Mouse (Mus musculus): Measurements from ENCODE around the gene Gripap1. TPM values are rescaled to one million over a fixed set of nuclear protein-coding genes. Genes with fewer than 3 reads are reported as not detected.
A peak's percentile ranks its signal among the peaks of the same experiment; 100 is the strongest.

Gene Gripap1
- polyA plus RNA-seq, 1 experiment from 2014 or later, result 40.3 TPM

DNA sequence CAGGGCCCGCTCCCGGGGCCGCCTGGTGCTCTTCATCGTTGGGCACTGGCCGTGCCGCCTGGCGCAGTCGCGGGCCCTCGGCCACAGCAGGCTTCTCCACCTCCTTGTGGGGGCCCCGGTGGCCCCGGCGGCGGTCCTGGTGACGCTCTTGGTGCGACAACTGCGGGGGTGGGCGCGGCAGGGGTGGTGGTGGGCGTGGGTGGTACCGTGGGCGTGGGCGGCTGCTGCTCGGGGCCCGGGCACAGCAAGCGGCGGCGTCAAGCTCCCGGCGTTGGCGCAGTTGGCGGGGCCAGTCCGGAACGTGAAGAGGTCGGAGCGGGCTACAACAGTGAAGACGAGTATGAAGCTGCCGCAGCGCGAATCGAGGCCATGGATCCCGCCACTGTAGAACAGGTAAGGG lies 52.8 kb downstream of the Gripap1 start:
- Histone ChIP-seq H3K36me3 (no peaks in the 10 kb centered on the region), H3K9me3 (no peaks in the 10 kb centered on the region), H3K9ac (peak overlapping the region; percentile 67), H3K4me1 (no peaks in the 10 kb centered on the region), H3K27me3 (no peaks in the 10 kb centered on the region), H3K27ac (peak overlapping the region; percentile 91), H3K4me3 (peak overlapping the region; percentile 68), H3K4me2 (peak overlapping the region; percentile 56)
- WGBS, result 27% methylated on average over 42 of the region's 42 CpGs
- no peak for ATAC-seq (ENCODE audit: insufficient number of reproducible peaks, low FRiP score, low TSS enrichment, low read depth)

GRCm38 (mm10) chrX:7847845-7848244 lies 58.3 kb downstream of the Gripap1 start:
- Histone ChIP-seq H3K4me2 (no peak overlapping the region), H3K27ac (no peak overlapping the region), H3K9ac (no peak overlapping the region), H3K4me1 (no peaks in the 10 kb centered on the region), H3K36me3 (0 out of 2 replicates have a peak, but pooled peaks cover 3% of the 10 kb centered on the region), H3K27me3 (no peaks in the 10 kb centered on the region), H3K4me3 (no peak overlapping the region), H3K9me3 (no peaks in the 10 kb centered on the region)
- WGBS, result 62% methylated on average over 2 of the region's 2 CpGs
- ATAC-seq (ENCODE audit: insufficient number of reproducible peaks, low FRiP score, low TSS enrichment, low read depth), result no peak

DNA sequence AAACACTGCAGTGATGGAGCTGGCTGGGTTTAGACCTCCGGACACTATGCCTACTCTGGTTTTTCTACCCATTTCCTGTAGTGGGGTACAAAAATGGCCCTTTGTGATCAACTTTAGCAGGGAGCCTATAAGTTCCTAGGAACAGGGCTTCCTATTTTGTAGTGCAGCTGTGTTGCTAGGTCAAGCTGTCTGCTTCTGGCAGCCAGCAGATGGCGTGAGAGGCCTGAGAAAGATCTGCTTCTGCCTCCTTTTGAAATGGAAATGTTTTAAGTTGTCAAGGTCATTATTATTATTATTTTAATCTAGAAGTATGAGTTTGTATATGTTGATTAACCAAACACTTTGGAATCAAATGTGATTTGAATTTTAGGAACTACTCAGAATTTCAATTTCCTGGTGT lies 65.0 kb downstream of the Gripap1 start:
- Histone ChIP-seq H3K4me1 (no peaks in the 10 kb centered on the region), H3K9ac (no peak overlapping the region), H3K4me3 (no peak overlapping the region), H3K27ac (no peak overlapping the region), H3K36me3 (0 out of 2 replicates have a peak, but pooled peaks cover 3% of the 10 kb centered on the region), H3K4me2 (no peak overlapping the region), H3K9me3 (no peaks in the 10 kb centered on the region), H3K27me3 (no peaks in the 10 kb centered on the region)
- ATAC-seq (ENCODE audit: insufficient number of reproducible peaks, low FRiP score, low TSS enrichment, low read depth), result no peak
- 42% methylated on average over 2 of the region's 2 CpGs for WGBS

GRCm38 (mm10) chrX:7859191-7859753 lies 69.7 kb downstream of the Gripap1 start:
- Histone ChIP-seq H3K27ac (no peak overlapping the region), H3K4me2 (no peak overlapping the region), H3K9me3 (no peaks in the 10 kb centered on the region), H3K27me3 (no peaks in the 10 kb centered on the region), H3K36me3 (0 out of 2 replicates have a peak, but pooled peaks cover 4% of the 10 kb centered on the region), H3K4me1 (no peaks in the 10 kb centered on the region), H3K4me3 (no peak overlapping the region), H3K9ac (no peak overlapping the region)
- no peak for ATAC-seq (ENCODE audit: insufficient number of reproducible peaks, low FRiP score, low TSS enrichment, low read depth)
- 75% methylated on average over 3 of the region's 3 CpGs for WGBS

- 88% methylated on average over 1 of the region's 1 CpGs for WGBS
- H3K4me3 ChIP-seq, result no peak overlapping the region
- no peak overlapping the region for H3K27ac ChIP-seq
- no peak overlapping the region for H3K9ac ChIP-seq
- H3K9me3 ChIP-seq, result no peaks in the 10 kb centered on the region
- peaks cover 11% of the 10 kb centered on the region; the same call in 1 of the 2 replicates for H3K36me3 ChIP-seq
- H3K4me1 ChIP-seq, result no peaks in the 10 kb centered on the region
- no peaks in the 10 kb centered on the region for H3K27me3 ChIP-seq
- ATAC-seq (ENCODE audit: insufficient number of reproducible peaks, low FRiP score, low TSS enrichment, low read depth), result no peak
- no peak overlapping the region for H3K4me2 ChIP-seq
Observed at GRCm38 (mm10) chrX:7863181-7863580, 73.6 kb downstream of the Gripap1 start.

DNA sequence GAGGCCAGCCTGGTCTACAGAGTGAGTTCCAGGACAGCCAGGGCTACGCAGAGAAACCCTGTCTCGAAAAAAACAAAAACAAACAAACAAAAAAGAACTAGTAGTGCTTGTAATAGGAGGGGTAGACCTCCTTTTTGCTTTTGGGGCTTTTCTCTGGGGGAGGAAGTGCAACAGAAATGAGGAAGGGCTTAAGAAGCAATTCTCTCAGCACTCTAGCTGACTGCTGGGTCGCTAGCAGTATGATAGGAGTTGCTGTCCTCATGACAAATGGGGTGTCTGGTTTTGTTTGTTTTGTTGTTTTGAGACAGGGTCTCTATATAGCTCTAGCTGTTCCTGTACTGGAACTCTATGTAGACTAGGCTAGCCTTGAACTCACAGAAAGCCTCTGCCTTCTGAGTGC lies 75.0 kb downstream of the Gripap1 start:
- Histone ChIP-seq H3K27ac (no peak overlapping the region), H3K27me3 (no peaks in the 10 kb centered on the region), H3K9me3 (no peaks in the 10 kb centered on the region), H3K4me3 (no peak overlapping the region), H3K4me1 (no peaks in the 10 kb centered on the region), H3K9ac (no peak overlapping the region), H3K4me2 (no peak overlapping the region), H3K36me3 (peaks cover 11% of the 10 kb centered on the region; the same call in 1 of the 2 replicates)
- 66% methylated on average over 3 of the region's 3 CpGs for WGBS
- ATAC-seq (ENCODE audit: insufficient number of reproducible peaks, low FRiP score, low TSS enrichment, low read depth), result no peak

GRCm38 (mm10) chrX:7865343-7865742 lies 75.8 kb downstream of the Gripap1 start:
- H3K36me3 ChIP-seq, result peaks cover 11% of the 10 kb centered on the region; the same call in 1 of the 2 replicates
- WGBS, result 68% methylated on average over 2 of the region's 2 CpGs
- H3K27ac ChIP-seq, result no peak overlapping the region
- H3K4me2 ChIP-seq, result no peak overlapping the region
- no peaks in the 10 kb centered on the region for H3K4me1 ChIP-seq
- no peaks in the 10 kb centered on the region for H3K27me3 ChIP-seq
- no peak for ATAC-seq (ENCODE audit: insufficient number of reproducible peaks, low FRiP score, low TSS enrichment, low read depth)
- no peaks in the 10 kb centered on the region for H3K9me3 ChIP-seq
- no peak overlapping the region for H3K4me3 ChIP-seq
- no peak overlapping the region for H3K9ac ChIP-seq

DNA sequence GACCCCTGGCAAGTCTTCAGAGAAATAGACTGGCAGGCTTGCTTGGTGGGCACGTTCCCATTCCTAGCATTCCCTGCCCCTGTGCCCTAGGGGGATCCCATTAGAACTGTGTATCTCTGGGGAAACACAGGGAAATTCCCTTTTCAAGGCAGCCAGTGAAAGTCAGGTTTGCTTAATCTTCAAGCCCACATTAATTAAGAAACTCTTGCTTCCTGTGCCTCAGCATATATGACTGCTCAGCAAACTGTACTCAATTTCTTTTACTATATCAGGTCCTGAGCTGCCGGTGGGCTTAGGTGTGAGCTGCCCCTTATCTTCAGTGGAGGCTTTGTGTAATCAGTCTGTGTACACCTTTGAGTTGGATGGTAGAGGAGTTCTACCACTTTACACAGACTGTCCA lies 76.2 kb downstream of the Gripap1 start:
- no peak overlapping the region for H3K9ac ChIP-seq
- H3K4me3 ChIP-seq, result no peak overlapping the region
- H3K9me3 ChIP-seq, result no peaks in the 10 kb centered on the region
- no peaks in the 10 kb centered on the region for H3K4me1 ChIP-seq
- no peak overlapping the region for H3K4me2 ChIP-seq
- no peak for ATAC-seq (ENCODE audit: insufficient number of reproducible peaks, low FRiP score, low TSS enrichment, low read depth)
- H3K27ac ChIP-seq, result no peak overlapping the region
- H3K27me3 ChIP-seq, result no peaks in the 10 kb centered on the region
- 68% methylated on average over 2 of the region's 2 CpGs for WGBS
- H3K36me3 ChIP-seq, result peaks cover 11% of the 10 kb centered on the region; the same call in 1 of the 2 replicates

DNA sequence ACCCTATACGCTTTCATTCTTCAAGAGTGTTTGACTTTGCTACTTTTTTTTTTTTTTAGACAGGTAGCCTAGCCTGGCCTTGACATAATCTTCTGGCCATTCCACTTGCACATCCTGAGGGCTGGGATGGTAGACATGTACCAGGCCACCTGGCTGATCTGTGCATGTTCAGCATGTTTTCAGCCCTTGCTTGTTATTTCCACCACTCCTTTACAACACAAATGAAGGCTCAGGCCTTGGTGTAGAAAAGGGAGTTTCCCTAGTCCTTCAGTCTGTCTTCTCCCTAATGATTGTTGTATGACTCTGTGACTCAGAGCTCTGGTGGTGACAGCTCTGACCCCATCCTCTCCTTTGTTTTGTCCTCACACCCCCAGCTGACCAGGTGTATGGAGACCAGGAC lies 77.6 kb downstream of the Gripap1 start:
- WGBS, result 88% methylated on average over 1 of the region's 1 CpGs
- no peak for ATAC-seq (ENCODE audit: insufficient number of reproducible peaks, low FRiP score, low TSS enrichment, low read depth)
- H3K4me1 ChIP-seq, result no peaks in the 10 kb centered on the region
- peaks cover 14% of the 10 kb centered on the region; the same call in 1 of the 2 replicates for H3K36me3 ChIP-seq
- no peak overlapping the region for H3K4me2 ChIP-seq
- H3K9ac ChIP-seq, result no peak overlapping the region
- H3K27ac ChIP-seq, result no peak overlapping the region
- no peak overlapping the region for H3K4me3 ChIP-seq
- no peaks in the 10 kb centered on the region for H3K9me3 ChIP-seq
- no peaks in the 10 kb centered on the region for H3K27me3 ChIP-seq

- ATAC-seq (ENCODE audit: insufficient number of reproducible peaks, low FRiP score, low TSS enrichment, low read depth), result no peak
- Histone ChIP-seq H3K27ac (no peak overlapping the region), H3K27me3 (no peaks in the 10 kb centered on the region), H3K4me2 (no peak overlapping the region), H3K9me3 (no peaks in the 10 kb centered on the region), H3K4me1 (no peaks in the 10 kb centered on the region), H3K9ac (no peak overlapping the region), H3K4me3 (no peak overlapping the region), H3K36me3 (peaks cover 19% of the 10 kb centered on the region; the same call in 1 of the 2 replicates)
- 63% methylated on average over 2 of the region's 2 CpGs for WGBS
Observed at GRCm38 (mm10) chrX:7868506-7868905, 78.9 kb downstream of the Gripap1 start.

- H3K4me3 ChIP-seq, result no peak overlapping the region
- H3K27me3 ChIP-seq, result no peaks in the 10 kb centered on the region
- 45% methylated on average over 3 of the region's 3 CpGs for WGBS
- no peak overlapping the region for H3K9ac ChIP-seq
- no peak overlapping the region for H3K4me2 ChIP-seq
- H3K9me3 ChIP-seq, result no peaks in the 10 kb centered on the region
- ATAC-seq (ENCODE audit: insufficient number of reproducible peaks, low FRiP score, low TSS enrichment, low read depth), result no peak
- H3K4me1 ChIP-seq, result no peaks in the 10 kb centered on the region
- H3K36me3 ChIP-seq, result peaks cover 23% of the 10 kb centered on the region; the same call in 1 of the 2 replicates
- no peak overlapping the region for H3K27ac ChIP-seq
Observed at GRCm38 (mm10) chrX:7869826-7870225, 80.3 kb downstream of the Gripap1 start.

All from limb, embryonic 15.5 days (tissue).